Mouse (Mus musculus): ENCODE measurements at regions not wholly inside any gene's neighbourhood (a gene's known extent, or its start where the extent isn't known, plus 50 kb on each side); places are given as distances from the start of the nearest gene placed in this dataset.

DNA sequence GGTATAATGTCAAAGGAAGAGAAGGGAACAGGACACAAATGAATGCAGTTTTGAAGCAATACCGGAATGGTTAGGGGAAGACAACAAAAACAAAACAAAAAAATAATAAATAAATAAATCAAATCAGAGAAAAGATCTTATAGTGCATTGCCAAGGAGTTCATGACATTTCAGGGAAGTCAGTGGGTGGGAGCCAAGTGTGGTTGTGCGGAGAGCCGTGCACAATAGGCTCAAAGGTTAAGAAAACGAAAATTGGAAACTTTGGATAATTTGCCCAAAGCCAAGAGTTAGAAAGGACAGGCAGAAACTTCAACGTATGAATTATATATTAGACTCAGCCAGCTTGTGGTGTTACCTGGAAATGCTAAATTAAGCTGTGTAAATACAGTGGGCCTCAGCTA lies 599.4 kb downstream of the Gm826 start:
- TF ChIP-seq MAX (IDR thresholded peaks at IDR 0.05) (no peak), CTCF (IDR thresholded peaks at IDR 0.05; ENCODE audit: control insufficient read depth, insufficient read depth, insufficient read length) (no peak), USF1 (IDR thresholded peaks at IDR 0.05; ENCODE audit: low read depth) (no peak), MYOD1 (IDR thresholded peaks at IDR 0.05; ENCODE audit: control insufficient read depth, insufficient read length, low read depth) (no peak), FOSL1 (IDR thresholded peaks at IDR 0.05; ENCODE audit: insufficient read depth, low read length, poor library complexity, severe bottlenecking) (no peak), CEBPB (IDR thresholded peaks at IDR 0.05; ENCODE audit: low read depth) (no peak), MYOG (IDR thresholded peaks at IDR 0.05; ENCODE audit: control insufficient read depth, extremely low read depth, insufficient read length) (no peak)
